Mouse (Mus musculus): ENCODE measurements around the gene Ppm1f. TPM values are rescaled to one million over a fixed set of nuclear protein-coding genes. Genes with fewer than 3 reads are reported as not detected.
"Not testable (repeated sequence)": the region's sequence is repeated elsewhere in the genome, so short reads cannot be mapped to it uniquely, and the experiment has no call there.

The Ppm1f gene
- polyA plus RNA-seq, 2 experiments from 2014 or later = 12.3 to 26.4 TPM

- ATAC-seq = peak; percentile 97
Measured at GRCm38 (mm10) chr16:16911641-16912597, 15.7 kb downstream of the Ppm1f start.

GRCm38 (mm10) chr16:16913440-16913839 is 17.2 kb downstream of the Ppm1f start:
- ATAC-seq = no peak

GRCm38 (mm10) chr16:16918441-16919117 is 22.3 kb downstream of the Ppm1f start:
- ATAC-seq = no peak

GRCm38 (mm10) chr16:16921021-16921435 is 24.8 kb downstream of the Ppm1f start:
- ATAC-seq = no peak

GRCm38 (mm10) chr16:16924481-16924880 is 28.2 kb downstream of the Ppm1f start:
- ATAC-seq = no peak

- no peak for ATAC-seq
Measured at GRCm38 (mm10) chr16:16926536-16926935, 30.3 kb downstream of the Ppm1f start.

- not testable (repeated sequence) for ATAC-seq
Measured at GRCm38 (mm10) chr16:16928908-16929307, 32.6 kb downstream of the Ppm1f start.

- ATAC-seq = no peak
Measured at GRCm38 (mm10) chr16:16930326-16930725, 34.1 kb downstream of the Ppm1f start.

GRCm38 (mm10) chr16:16930810-16931296 is 34.6 kb downstream of the Ppm1f start:
- no peak for ATAC-seq

- no peak for ATAC-seq
Measured at GRCm38 (mm10) chr16:16939543-16939942, 43.3 kb downstream of the Ppm1f start.

GRCm38 (mm10) chr16:16941078-16941477 is 44.8 kb downstream of the Ppm1f start:
- ATAC-seq = no peak

- ATAC-seq = no peak
Measured at GRCm38 (mm10) chr16:16958575-16958974, 62.3 kb downstream of the Ppm1f start.

- no peak for ATAC-seq
Measured at GRCm38 (mm10) chr16:16959907-16960306, 63.6 kb downstream of the Ppm1f start.

- ATAC-seq = no peak
Measured at GRCm38 (mm10) chr16:16965149-16965548, 68.9 kb downstream of the Ppm1f start.

GRCm38 (mm10) chr16:16966290-16966689 is 70.0 kb downstream of the Ppm1f start:
- no peak for ATAC-seq

Other genes starting within 250 kb of the Ppm1f start
- gene Olfr19, start 220.1 kb upstream of the Ppm1f start, polyA plus RNA-seq (2017; shearing (Covaris generic)) = not detected
- gene Spag6l, start 67.0 kb upstream of the Ppm1f start, polyA plus RNA-seq (2017; shearing (Covaris generic)) = not detected
- not detected for gene Igll1, start 32.5 kb upstream of the Ppm1f start, polyA plus RNA-seq (2017; shearing (Covaris generic))
- 10 to 100 TPM; 54.8 to 75.6 TPM for gene Top3b, start 25.7 kb upstream of the Ppm1f start, polyA plus RNA-seq (2017; shearing (Covaris generic))
- 1 to 10 TPM in 1 of 2 experiments, not detected in 1; 3.0 TPM for gene Vpreb1, start 25.6 kb upstream of the Ppm1f start, polyA plus RNA-seq (2017; shearing (Covaris generic))
- 10 to 100 TPM; 19.1 to 32.1 TPM for gene Mapk1, start 86.9 kb downstream of the Ppm1f start, polyA plus RNA-seq (2017; shearing (Covaris generic))
- 1 to 10 TPM; 7.5 to 10.0 TPM for gene Ypel1, start 173.2 kb downstream of the Ppm1f start, polyA plus RNA-seq (2017; shearing (Covaris generic))
- gene Ppil2, start 214.8 kb downstream of the Ppm1f start, polyA plus RNA-seq (2017; shearing (Covaris generic)) = 100 to 1,000 TPM; 221 to 254 TPM
- 1 to 10 TPM; 3.7 to 5.4 TPM for gene 2610318N02Rik, start 228.7 kb downstream of the Ppm1f start, polyA plus RNA-seq (2017; shearing (Covaris generic))
- gene Sdf2l1, start 235.9 kb downstream of the Ppm1f start, polyA plus RNA-seq (2017; shearing (Covaris generic)) = 10 to 100 TPM; 19.7 to 22.9 TPM
- gene Ydjc, start 248.2 kb downstream of the Ppm1f start, polyA plus RNA-seq (2017; shearing (Covaris generic)) = 1 to 10 TPM; 6.9 to 8.4 TPM